Mouse (Mus musculus): ENCODE results near the gene Mettl8. TPM values are rescaled to one million over a fixed set of nuclear protein-coding genes. Genes with fewer than 3 reads are reported as not detected.

The Mettl8 gene
- polyA plus RNA-seq, 1 experiment = 5.4 TPM

DNA sequence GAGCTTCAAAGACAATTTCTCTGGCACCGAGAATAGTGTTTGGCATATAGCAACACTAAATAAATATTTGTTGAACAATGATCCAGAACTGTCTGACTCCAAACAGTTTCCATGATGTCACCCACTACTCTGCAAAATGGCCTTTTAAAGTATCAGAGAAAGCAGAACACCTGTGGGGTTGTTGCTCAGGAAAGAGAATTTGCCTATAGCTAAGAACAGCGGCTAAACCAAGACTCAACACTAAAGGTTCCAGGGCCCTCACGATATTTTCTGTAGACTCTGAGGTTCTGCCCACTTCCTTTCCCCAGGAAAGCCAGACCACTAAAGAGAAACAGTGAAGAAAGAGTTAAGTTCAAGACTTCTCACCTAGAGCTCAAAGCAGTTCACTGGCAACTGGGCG, 122.4 kb downstream of the Mettl8 start:
- no peak for DNase-seq (ENCODE audit: low read depth)

DNA sequence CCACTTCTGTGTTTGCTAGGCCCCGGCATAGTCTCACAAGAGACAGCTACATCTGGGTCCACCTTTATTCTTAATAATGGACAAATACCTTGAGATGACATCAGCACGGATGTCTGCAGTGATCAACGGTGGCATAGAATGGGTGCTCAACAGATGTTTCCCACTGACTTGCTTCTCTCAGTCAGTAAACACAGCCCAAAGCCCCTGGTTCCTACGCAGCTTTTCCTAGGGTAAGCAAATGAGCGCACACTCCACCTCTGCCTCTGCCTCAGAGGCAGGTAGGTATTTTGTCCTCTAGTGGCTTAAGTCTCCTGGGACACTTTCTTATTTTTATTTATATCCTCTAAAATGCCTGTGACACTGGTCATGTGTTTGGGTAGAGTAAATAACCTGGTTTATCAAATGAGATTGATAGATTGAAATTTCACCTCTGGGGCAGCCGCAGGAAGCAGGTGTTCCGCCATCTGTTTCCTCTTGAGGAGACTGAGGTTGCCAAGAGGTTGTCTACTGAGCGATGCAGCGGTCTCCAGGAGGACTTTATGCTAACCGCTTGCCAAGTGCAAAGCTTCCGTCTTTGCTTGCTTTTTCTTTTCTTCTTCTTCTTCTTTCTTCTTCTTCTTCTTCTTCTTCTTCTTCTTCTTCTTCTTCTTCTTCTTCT, 124.6 kb downstream of the Mettl8 start:
- no peak for DNase-seq (ENCODE audit: low read depth)

DNA sequence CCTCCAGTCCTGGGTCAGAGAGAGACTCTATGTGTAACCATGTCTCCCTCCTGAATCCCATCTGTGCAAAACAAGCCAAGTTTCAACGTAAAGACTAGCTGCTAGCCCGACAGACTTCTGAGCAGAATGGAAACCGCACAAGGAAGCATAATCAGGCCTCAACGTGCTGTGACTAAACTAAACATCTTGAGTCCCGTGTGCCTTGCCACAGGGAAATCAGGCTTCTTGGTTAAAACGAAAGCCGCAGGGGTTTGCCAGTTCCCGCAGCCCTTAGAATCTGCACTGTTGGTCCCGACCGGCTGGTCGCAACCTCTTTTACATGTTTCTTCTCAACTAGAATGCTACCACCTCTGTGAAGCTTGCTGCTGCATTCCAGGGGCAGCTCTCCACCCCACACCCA, 125.7 kb downstream of the Mettl8 start:
- DNase-seq (ENCODE audit: low read depth) = no peak

DNA sequence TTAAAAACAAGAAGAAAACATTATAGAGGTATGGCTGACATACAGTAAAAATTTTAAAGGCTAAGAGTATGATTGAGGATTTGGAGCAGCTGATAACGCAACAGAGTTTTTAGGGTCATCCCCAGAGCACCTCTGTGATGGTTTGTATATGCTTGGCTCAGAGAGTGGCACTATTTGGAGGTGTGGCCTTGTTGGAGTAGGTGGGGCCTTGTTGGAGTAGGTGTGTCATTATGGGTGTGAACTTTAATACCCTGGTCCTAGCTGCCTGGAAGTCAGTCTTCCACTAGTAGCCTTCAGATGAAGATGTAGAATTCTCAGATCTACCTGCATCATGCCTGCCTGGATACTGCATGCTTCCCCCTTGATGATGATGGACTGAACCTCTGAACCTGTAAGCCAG, 131.3 kb downstream of the Mettl8 start:
- no peak for DNase-seq (ENCODE audit: low read depth)

DNA sequence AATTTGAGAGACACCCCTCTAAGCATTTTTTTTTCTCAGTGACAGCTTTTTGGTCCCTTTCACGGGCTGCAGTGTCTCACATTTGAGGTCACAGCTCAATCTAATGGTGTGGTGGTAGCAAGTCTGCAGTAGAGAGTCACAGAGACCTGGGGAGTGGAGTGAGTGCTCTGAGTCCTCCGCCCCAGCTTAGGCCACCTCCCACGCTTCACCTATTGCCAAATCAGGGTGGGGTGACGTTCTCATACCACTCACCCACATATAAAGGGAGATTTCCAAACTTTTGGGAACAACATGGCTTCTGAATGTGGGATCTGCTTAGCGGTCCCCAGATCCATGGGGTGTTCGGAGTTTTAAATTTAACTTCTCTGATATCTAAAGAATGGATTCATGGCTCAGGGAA, 132.6 kb downstream of the Mettl8 start:
- no peak for DNase-seq (ENCODE audit: low read depth)

DNA sequence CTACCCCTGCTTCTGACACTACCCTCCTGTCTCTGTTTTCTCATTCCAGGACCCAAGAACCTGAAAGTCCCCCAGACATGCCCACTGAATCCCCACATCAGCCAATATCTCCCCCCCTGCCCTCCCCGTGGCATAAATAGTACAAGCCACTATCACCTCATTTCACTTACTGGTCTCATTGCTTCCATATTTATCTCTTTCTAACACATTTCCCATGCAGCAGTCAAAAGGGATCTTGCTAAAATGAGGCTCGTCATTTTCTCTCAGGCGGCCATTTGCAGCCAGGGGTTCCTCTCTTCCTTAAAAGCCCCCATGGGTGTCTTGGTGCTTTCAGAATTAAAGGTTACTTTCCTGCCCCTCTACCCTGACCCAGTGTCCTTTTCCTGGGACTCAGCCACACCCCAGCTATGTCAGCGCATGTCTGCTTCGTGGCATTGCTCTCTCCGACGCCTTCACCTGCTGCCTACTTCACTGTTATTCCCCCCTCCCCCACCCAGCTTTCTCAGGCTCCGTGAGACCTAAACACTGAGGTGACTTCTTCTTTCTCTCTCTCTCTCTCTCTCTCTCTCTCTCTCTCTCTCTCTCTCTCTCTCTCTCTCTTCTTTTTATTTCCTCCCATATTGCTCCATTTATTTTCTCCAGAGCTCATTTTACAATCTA, 134.3 kb downstream of the Mettl8 start:
- DNase-seq (ENCODE audit: low read depth) = no peak

DNA sequence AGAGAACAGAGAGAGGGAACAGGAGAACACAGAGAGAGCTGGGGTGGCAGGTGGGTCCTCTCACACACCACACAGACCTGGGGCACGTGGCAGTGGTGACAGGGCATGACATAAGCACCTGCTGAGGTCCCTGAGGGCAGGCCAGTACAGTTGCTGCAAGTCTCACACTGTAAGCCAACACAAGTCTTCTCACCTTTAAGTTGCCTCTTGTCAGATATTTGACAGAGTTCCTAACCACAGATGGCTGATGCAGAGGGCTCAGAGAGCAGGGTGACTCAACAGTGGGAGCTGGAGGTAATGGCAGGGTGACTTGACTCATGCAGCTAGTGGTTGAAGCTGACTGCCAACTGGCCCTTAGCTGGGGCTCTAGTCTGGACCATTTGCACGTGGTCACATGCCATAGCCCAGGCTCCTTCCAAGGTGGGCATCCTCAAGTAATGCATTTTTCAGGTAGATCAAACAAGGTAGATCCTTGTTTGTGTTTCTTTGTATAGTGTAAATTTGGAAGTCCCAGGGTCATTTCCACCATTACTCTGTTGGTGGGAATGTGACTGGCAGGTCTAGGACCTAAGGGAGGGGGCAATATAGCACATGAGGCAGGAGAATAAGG, 135.4 kb downstream of the Mettl8 start:
- no peak for DNase-seq (ENCODE audit: low read depth)

DNA sequence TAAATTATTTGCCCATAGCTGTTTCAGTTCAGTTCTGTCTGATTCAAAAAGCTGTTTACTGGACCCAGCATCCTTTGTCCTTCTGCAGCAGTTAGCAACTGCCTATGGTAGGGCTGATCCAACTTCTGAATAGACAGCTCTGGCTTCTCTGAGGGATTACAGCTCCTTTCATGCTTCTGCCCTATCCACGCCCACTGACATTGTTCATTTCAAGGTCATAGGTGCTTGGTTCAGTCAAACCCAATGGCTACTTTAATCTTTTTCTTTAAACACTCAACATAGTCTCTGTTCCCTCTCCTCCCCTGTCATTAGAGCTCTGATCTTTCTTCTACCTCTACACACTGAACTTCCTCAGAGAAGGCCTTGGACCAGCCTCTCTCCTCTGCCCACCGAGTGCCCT, 136.9 kb downstream of the Mettl8 start:
- no peak for DNase-seq (ENCODE audit: low read depth)

Other genes with a start within 250 kb of the Mettl8 start
- 14.1 and 19.8 TPM in 2 replicates for gene Tlk1, start 229.9 kb downstream of the Mettl8 start, polyA plus RNA-seq (2012; rRNA removed)
- 5.0 and 5.6 TPM in 2 replicates for gene Dcaf17, start 255 bp downstream of the Mettl8 start, polyA plus RNA-seq (2012; rRNA removed)
- gene Cybrd1, start 62.3 kb upstream of the Mettl8 start, polyA plus RNA-seq (2012; rRNA removed) = 1.1 and 1.6 TPM in 2 replicates
- 27.5 and 32.5 TPM in 2 replicates for gene Dync1i2, start 156.1 kb upstream of the Mettl8 start, polyA plus RNA-seq (2012; rRNA removed)

All from gonadal fat pad, adult 2 months (tissue).